Mouse (Mus musculus) granulocyte monocyte progenitor cell, adult 5-6 weeks (primary cell): ENCODE results near the gene H2afv. TPM values are rescaled to one million over a fixed set of nuclear protein-coding genes. Genes with fewer than 3 reads are reported as not detected.

ENCODE experiments used
- ATAC-seq: replicated peaks from 2 replicates; pipeline ENCODE4 v1.8.0; 2016; ENCODE audit warnings: mild to moderate bottlenecking, moderate TSS enrichment, inconsistent platforms; ENCODE audit not compliant: poor library complexity, severe bottlenecking
- total RNA-seq, 2 experiments: library from RNA; stranded (forward) in 1 of 2; stranded (reverse) in 1 of 2; fragments of 200-712, 200-1000 nt in 1 of 2; fragments of >200 nt in 1 of 2; fragmentation: Nextera tagmentation in 1 of 2; gene quantifications; 2 replicates each; pipeline ENCODE4 v1.2.3; 2014 to 2017

The H2afv gene
- total RNA-seq, 2 experiments from 2014 or later, result 143 to 264 TPM

- ATAC-seq, result peak; percentile 56
Measured at GRCm38 (mm10) chr11:6391516-6392276, 52.5 kb downstream of the H2afv start.

- no peak for ATAC-seq
Measured at GRCm38 (mm10) chr11:6390376-6391053, 53.7 kb downstream of the H2afv start.

- no peak for ATAC-seq
Measured at GRCm38 (mm10) chr11:6389483-6389921, 54.7 kb downstream of the H2afv start.

- peak; percentile 79 for ATAC-seq
Measured at GRCm38 (mm10) chr11:6388726-6389413, 55.4 kb downstream of the H2afv start, which contains the start of gene Zmiz2. TSS of gene Zmiz2 (plus strand) at chr11:6389074.

GRCm38 (mm10) chr11:6388126-6388725, 56.0 kb downstream of the H2afv start:
- ATAC-seq, result no peak

GRCm38 (mm10) chr11:6380916-6381315, 63.3 kb downstream of the H2afv start:
- ATAC-seq, result no peak

Other genes with a start within 250 kb of the H2afv start
- gene A730071L15Rik, start 244.4 kb downstream of the H2afv start, total RNA-seq (2014; fragmentation: Nextera tagmentation), result not detected in 2 replicates
- 1.3 TPM in 1 of 2 replicates, not detected in the other for gene A730071L15Rik, start 244.4 kb downstream of the H2afv start, total RNA-seq (2017)
- gene Nudcd3, start 244.0 kb downstream of the H2afv start, total RNA-seq (2014; fragmentation: Nextera tagmentation), result 27.0 and 29.7 TPM in 2 replicates
- gene Nudcd3, start 244.0 kb downstream of the H2afv start, total RNA-seq (2017), result 27.0 and 35.4 TPM in 2 replicates
- gene Npc1l1, start 214.3 kb downstream of the H2afv start, total RNA-seq (2014; fragmentation: Nextera tagmentation), result not detected in 2 replicates
- gene Npc1l1, start 214.3 kb downstream of the H2afv start, total RNA-seq (2017), result not detected in 2 replicates
- 41.7 and 50.7 TPM in 2 replicates for gene Ddx56, start 176.7 kb downstream of the H2afv start, total RNA-seq (2014; fragmentation: Nextera tagmentation)
- gene Ddx56, start 176.7 kb downstream of the H2afv start, total RNA-seq (2017), result 49.0 and 51.7 TPM in 2 replicates
- gene Tmed4, start 169.6 kb downstream of the H2afv start, total RNA-seq (2014; fragmentation: Nextera tagmentation), result 41.8 and 47.2 TPM in 2 replicates
- gene Tmed4, start 169.6 kb downstream of the H2afv start, total RNA-seq (2017), result 39.8 and 50.5 TPM in 2 replicates
- 144 and 151 TPM in 2 replicates for gene Ogdh, start 152.8 kb downstream of the H2afv start, total RNA-seq (2014; fragmentation: Nextera tagmentation)
- 91.3 and 116 TPM in 2 replicates for gene Ogdh, start 152.8 kb downstream of the H2afv start, total RNA-seq (2017)
- gene Zmiz2, start 55.4 kb downstream of the H2afv start, total RNA-seq (2014; fragmentation: Nextera tagmentation), result 39.9 and 62.9 TPM in 2 replicates
- gene Zmiz2, start 55.4 kb downstream of the H2afv start, total RNA-seq (2017), result 6.1 and 10.6 TPM in 2 replicates
- gene Ppia, start 29.0 kb downstream of the H2afv start, total RNA-seq (2014; fragmentation: Nextera tagmentation), result 4,322 and 4,754 TPM in 2 replicates
- gene Ppia, start 29.0 kb downstream of the H2afv start, total RNA-seq (2017), result 1,769 and 2,269 TPM in 2 replicates
- 29.3 and 36.4 TPM in 2 replicates for gene Purb, start 31.5 kb upstream of the H2afv start, total RNA-seq (2014; fragmentation: Nextera tagmentation)
- 35.7 and 43.4 TPM in 2 replicates for gene Purb, start 31.5 kb upstream of the H2afv start, total RNA-seq (2017)
- gene Myo1g, start 76.5 kb upstream of the H2afv start, total RNA-seq (2014; fragmentation: Nextera tagmentation), result 84.4 and 96.4 TPM in 2 replicates
- 47.8 and 57.4 TPM in 2 replicates for gene Myo1g, start 76.5 kb upstream of the H2afv start, total RNA-seq (2017)
- 39.8 and 56.0 TPM in 2 replicates for gene Ccm2, start 102.4 kb upstream of the H2afv start, total RNA-seq (2014; fragmentation: Nextera tagmentation)
- 39.8 and 55.5 TPM in 2 replicates for gene Ccm2, start 102.4 kb upstream of the H2afv start, total RNA-seq (2017)
- gene Nacad, start 161.6 kb upstream of the H2afv start, total RNA-seq (2014; fragmentation: Nextera tagmentation), result not detected in 2 replicates
- gene Nacad, start 161.6 kb upstream of the H2afv start, total RNA-seq (2017), result not detected in 2 replicates
- 98.2 and 101 TPM in 2 replicates for gene Tbrg4, start 181.6 kb upstream of the H2afv start, total RNA-seq (2014; fragmentation: Nextera tagmentation)
- 35.0 and 39.1 TPM in 2 replicates for gene Tbrg4, start 181.6 kb upstream of the H2afv start, total RNA-seq (2017)
- not detected in 2 replicates for gene Wap, start 194.2 kb upstream of the H2afv start, total RNA-seq (2014; fragmentation: Nextera tagmentation)
- not detected in 2 replicates for gene Wap, start 194.2 kb upstream of the H2afv start, total RNA-seq (2017)
- gene Ramp3, start 214.1 kb upstream of the H2afv start, total RNA-seq (2014; fragmentation: Nextera tagmentation), result not detected in 2 replicates
- not detected in 2 replicates for gene Ramp3, start 214.1 kb upstream of the H2afv start, total RNA-seq (2017)